Mouse (Mus musculus) stomach, postnatal 0 days (tissue): ENCODE data around the gene Ankrd11.

Source experiments
- CTCF ChIP-seq: IDR thresholded peaks from 2 replicates; pipeline ENCODE4 v1.5.1; 2016; ENCODE audit warnings: antibody characterized with exemption, low read depth, mild to moderate bottlenecking, moderate library complexity
- EP300 ChIP-seq: optimal IDR thresholded peaks from 2 replicates; pipeline ENCODE3; 2016; ENCODE audit warnings: antibody characterized with exemption

- TF ChIP-seq EP300 (no peak), CTCF (no peak)
These were observed 140.6 kb downstream of the Ankrd11 start for GRCm38 (mm10) chr8:122901476-122901875.
